Mouse (Mus musculus) B cell, adult 2 months (primary cell): ENCODE measurements at regions not wholly inside any gene's neighbourhood (a gene's known extent, or its start where the extent isn't known, plus 50 kb on each side); places are given as distances from the start of the nearest gene placed in this dataset.
A peak's percentile ranks its signal among the peaks of the same experiment; 100 is the strongest.

Experiments
- DNase-seq, 2 experiments: peaks; one replicate each; pipeline ENCODE4 v3.0.0; 2022

GRCm38 (mm10) chr1:94582526-94582925 is 530.2 kb upstream of the Pdcd1 start:
- no peak for DNase-seq

GRCm38 (mm10) chr1:94581650-94582405 is 529.5 kb upstream of the Pdcd1 start:
- no peak for DNase-seq

- no peak for DNase-seq
Observed at GRCm38 (mm10) chr1:94532773-94533541, 480.6 kb upstream of the Pdcd1 start.

GRCm38 (mm10) chr1:94504080-94504520 is 451.7 kb upstream of the Pdcd1 start:
- DNase-seq = no peak

- no peak for DNase-seq
Observed at GRCm38 (mm10) chr1:94503379-94504079, 451.2 kb upstream of the Pdcd1 start.

GRCm38 (mm10) chr1:94502066-94502861 is 449.9 kb upstream of the Pdcd1 start:
- DNase-seq = no peak

- no peak for DNase-seq
Observed at GRCm38 (mm10) chr1:94496992-94497391, 444.6 kb upstream of the Pdcd1 start.

GRCm38 (mm10) chr1:94496341-94496740 is 444.0 kb upstream of the Pdcd1 start:
- no peak for DNase-seq

- no peak for DNase-seq
Observed at GRCm38 (mm10) chr1:94487062-94487461, 434.7 kb upstream of the Pdcd1 start.

GRCm38 (mm10) chr1:94469834-94470233 is 417.5 kb upstream of the Pdcd1 start:
- DNase-seq = peak; percentile 6 to 12

GRCm38 (mm10) chr1:94423731-94424130 is 371.4 kb upstream of the Pdcd1 start:
- no peak for DNase-seq

GRCm38 (mm10) chr1:94413043-94413442 is 360.7 kb upstream of the Pdcd1 start:
- no peak for DNase-seq

- DNase-seq = no peak
Observed at GRCm38 (mm10) chr1:94366606-94367005, 314.3 kb upstream of the Pdcd1 start.

GRCm38 (mm10) chr1:94356996-94357395 is 304.6 kb upstream of the Pdcd1 start:
- DNase-seq = no peak

GRCm38 (mm10) chr1:94355873-94356272 is 303.5 kb upstream of the Pdcd1 start:
- no peak for DNase-seq

- DNase-seq = no peak
Observed at GRCm38 (mm10) chr1:94342576-94342975, 290.2 kb upstream of the Pdcd1 start.

GRCm38 (mm10) chr1:94341237-94341636 is 288.9 kb upstream of the Pdcd1 start:
- DNase-seq = no peak

GRCm38 (mm10) chr1:94318029-94318428 is 265.7 kb upstream of the Pdcd1 start:
- DNase-seq = no peak

- no peak for DNase-seq
Observed at GRCm38 (mm10) chr1:94298395-94298794, 246.0 kb upstream of the Pdcd1 start.

GRCm38 (mm10) chr1:94272569-94272968 is 220.2 kb upstream of the Pdcd1 start:
- no peak for DNase-seq

GRCm38 (mm10) chr1:94263313-94263712 is 211.0 kb upstream of the Pdcd1 start:
- DNase-seq = no peak

- DNase-seq = no peak
Observed at GRCm38 (mm10) chr1:94235426-94235825, 183.1 kb upstream of the Pdcd1 start.

- no peak for DNase-seq
Observed at GRCm38 (mm10) chr1:94221006-94221405, 168.7 kb upstream of the Pdcd1 start.
